Mouse (Mus musculus) adrenal gland, postnatal 25 days (tissue): Measurements from ENCODE around the gene A630001G21Rik. TPM values are rescaled to one million over a fixed set of nuclear protein-coding genes. Genes with fewer than 3 reads are reported as not detected.

ENCODE experiments used
- DNase-seq: peaks from one replicate; pipeline ENCODE4 v3.0.0; 2021; ENCODE audit warnings: mixed read lengths
- total RNA-seq: library from RNA; stranded (reverse); gene quantifications from 2 replicates; pipeline ENCODE4 v1.2.3, GENCODE M21; 2021

The A630001G21Rik gene
- total RNA-seq, 1 experiment from 2014 or later, result 0.58 TPM

DNA sequence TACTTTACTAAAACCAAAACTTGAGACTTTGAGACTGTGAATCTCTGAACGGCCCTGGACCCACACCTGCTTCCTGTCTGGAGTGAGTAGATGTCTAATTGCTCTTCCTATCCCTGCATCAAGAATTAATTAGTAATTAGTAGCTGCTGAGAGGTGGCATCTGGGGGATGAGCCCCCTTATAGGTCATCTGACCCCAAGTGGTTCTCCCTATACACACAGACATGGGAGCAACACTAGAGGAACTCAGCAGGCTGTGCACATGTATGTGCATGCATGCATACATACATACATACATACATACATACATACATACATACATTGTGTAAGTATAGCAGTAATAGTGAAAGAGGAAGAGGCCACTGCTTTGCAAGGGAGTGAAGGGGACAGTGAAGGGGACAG is 43.9 kb downstream of the A630001G21Rik start:
- no peak for DNase-seq

DNA sequence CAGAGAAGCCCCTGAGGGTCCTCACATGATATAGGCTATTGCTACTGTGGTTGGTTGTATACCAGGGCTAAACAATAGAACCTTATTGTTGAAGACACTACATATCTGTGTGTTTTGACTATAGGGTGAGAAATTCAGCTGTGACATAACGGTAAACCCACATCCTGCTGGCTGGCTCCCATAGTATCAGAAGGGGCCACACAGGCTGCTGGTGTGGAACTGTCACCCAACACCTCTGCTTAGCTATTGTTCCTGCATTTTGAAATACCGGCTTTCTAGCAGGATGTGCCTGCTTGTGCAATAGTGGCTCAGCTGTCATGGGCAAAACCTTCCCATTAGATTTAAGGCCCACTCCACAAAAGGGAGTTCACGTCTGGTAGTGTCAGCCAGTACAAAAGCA is 45.9 kb downstream of the A630001G21Rik start:
- DNase-seq, result no peak

DNA sequence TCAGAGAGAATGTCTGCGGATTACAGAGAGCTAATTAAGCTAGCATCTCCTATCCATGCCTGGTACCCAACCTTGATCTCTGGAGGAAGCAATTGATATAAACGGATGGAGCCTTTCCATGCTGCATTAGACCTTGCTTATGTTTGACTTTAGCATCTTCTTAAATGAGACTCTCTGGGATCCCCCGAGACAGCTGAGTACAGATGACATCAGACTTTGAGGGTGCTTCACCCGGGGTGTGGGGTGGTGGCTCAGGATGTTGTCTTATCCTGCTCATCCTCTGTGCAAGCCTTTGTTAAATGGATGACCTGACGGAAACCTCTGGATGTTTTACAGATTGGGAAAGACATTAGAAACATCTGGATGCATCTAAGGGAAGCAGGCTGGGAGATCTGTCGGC is 48.0 kb downstream of the A630001G21Rik start:
- DNase-seq, result no peak

DNA sequence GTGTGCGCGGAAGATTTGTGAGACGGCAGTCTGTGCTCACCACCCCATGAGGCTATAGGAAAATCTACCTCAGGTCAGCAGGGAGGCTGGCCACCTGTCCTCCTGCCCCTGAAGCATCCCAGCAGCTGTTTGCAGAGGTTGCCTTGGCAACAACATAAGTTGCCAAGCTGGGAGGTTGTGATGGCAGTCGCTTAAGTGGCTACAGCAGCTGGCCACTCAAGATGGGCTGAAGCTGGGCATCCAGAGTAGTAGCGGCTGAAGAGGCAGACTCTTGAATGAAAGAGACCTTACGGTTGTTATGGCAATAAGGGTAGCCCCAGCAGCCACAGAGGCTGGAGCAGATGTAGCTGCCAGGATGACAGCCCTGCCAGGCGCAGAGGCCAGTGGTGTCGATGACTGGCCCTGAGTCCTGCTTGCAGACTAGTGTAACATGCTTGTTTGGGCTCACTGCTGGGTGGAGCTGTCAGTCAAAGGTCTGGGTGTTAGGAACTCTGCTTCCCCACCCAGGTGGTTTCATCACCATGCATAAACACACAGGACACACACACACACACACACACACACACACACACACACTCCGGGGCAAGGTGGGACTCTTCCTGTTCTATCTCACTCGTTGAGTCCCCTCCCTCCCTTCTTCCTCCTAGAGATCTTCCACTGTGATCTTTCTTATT is 58.1 kb downstream of the A630001G21Rik start:
- DNase-seq, result no peak

DNA sequence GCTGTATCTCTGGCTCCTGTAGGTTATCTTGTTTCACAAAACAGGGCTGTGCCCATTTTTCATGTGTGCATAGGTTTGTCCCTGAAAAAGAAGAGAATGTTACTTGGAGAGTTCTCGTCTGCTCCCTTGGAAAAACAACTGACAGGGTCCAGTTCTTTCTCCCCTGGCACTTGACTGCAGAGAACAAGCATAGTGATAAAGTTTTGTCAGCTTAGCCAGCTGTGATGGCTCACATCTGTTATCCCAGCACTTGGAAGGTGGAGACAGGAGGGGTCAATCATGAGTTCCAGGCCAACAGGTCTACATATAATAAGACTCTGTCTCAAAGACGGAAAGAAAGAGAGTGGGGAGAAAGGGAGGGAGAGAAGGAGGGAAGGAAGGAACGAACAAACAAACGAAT is 59.4 kb downstream of the A630001G21Rik start:
- no peak for DNase-seq

DNA sequence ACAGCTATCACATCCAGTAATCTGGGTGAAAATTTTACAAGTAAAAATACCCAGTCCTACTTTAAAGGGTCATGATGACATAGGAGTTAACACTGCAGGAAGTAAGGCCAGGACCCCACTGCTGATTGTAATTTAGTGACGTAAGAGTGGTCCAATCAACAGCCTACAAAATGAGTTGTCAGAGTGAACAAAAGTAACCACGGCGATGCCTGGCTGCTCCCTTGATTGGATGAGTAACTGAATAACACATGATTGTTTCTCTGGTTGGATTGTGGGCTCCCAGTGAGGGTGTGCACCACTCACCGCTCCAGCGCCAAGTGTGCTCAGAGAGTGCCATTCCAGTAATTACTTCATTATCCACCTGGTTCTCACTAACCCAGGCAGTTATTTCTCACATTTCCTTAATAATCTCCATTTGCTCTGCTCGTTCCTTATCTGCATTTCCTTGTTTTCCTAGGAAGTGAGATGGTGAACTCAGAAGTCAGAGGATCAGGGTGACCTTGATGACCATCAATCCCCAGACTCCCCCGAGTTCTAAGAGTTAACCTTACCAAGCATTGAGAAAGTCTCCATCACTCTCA is 61.9 kb downstream of the A630001G21Rik start:
- DNase-seq, result no peak

DNA sequence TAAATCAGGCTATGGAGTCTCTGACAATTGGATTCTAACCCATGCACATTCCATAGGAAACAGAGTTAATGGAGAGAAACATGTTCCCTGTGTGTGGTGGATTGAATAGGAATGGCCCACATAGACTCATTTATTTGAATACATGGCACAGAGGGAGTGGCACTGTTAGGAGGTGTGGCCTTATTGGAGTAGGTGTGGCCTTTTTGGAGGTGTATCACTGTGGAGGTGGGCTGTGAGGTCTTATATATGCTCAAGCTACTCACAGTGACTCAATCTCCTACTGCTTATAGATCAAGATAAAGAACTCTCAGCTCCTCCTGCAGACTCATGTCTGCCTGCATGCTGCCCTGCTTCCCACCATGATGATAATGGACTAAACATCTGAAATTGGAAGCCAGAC is 63.9 kb downstream of the A630001G21Rik start:
- no peak for DNase-seq

DNA sequence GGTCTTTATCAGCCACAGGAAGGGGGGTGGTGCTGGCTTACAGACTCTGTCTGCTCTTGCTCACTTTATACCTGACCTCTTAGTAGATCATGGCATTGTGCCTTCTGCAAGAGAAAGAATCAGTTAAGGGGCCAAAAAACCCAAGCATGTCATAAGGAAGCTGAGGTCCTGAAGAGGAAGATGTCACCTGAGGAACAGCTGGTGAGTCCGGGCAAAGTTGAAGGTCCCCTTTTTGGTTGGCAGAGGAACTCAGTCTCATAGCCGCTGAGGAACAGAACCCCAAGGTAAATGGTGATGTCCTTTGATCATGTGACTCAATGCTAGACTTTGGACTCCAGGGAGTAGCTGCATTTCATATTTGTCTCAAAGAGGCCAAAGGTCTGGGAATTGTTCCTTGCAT is 71.7 kb downstream of the A630001G21Rik start:
- no peak for DNase-seq

DNA sequence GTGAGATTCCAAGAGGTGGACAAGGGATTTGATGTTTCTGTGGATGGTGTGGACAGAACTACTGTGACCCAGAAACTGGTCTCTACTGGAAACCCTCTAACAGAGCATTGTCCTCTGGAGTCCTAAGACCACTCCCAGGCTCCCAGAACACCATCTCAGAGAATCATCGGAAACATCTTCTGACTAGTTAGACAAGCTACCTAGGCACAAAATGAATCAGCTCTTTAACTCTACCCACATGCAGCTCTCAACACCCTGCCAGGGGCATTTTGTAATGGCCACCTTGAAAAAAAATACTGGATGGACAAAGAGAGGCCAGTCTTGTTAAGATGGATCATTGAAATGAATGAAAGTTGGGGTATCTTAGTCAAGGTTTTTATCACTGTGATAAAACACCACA is 72.9 kb downstream of the A630001G21Rik start:
- DNase-seq, result no peak

DNA sequence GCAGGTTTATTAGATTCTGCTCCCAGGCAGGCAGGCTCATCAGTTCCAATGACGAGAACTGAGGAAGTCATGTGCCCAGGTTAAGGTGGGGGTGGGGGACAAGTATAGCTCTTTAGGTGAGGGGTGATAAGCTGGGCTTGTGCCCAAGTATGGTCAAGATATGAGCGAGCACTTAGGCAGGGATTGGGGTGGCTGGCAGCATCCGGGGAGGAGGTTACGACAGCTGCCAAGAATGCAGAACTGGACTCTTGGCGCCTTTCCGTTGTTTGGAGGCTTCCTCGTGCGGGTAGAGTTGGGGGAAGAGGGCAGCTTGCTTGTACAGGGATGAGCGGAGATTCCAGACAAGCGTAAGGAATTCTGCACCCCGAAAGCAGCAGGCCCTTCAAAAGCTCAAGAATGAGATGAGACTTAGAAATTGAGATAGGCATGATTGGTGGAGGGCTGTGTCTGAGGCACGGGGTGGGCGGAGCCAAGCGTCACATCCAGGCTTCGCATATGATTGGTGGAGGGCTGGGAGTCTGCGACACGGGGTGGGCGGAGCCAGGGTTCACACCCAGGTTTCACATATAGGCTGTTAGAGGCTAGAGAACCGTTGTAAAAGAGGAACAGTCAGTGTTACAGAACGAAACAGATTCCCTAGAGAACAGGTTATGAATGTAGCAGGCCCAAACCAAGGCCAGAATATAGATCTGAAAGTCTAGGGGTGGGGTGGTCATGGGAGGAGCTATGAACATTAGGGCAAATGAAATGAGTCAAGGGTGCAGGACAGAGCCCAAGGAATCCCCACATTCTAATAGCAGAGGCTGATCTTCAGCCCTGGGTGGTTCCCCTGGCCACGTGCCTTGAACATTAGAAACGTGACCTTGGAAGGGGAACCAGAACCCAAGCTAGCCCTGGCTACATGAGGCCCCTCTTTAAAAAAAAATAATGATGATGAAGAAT is 74.9 kb downstream of the A630001G21Rik start:
- peak; percentile 64 for DNase-seq

DNA sequence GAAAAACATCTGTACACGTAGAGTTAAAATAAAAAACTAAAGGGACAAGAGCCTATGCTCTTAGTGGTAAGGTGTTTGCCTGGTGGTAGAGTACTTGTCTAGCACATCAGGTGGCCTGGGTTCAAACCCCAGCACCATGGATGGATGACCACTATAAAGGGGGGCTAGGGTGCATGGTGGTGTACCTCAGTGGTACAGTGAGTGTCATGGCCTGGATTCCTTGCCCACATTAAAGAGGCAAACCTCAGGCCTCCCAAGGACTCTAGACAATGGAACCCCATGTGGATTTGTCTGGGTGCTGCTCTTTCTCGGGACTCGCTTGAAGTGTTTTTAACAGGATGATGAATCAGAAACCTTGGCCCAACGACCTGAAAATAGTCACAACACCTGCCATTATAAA is 75.9 kb downstream of the A630001G21Rik start:
- no peak for DNase-seq

DNA sequence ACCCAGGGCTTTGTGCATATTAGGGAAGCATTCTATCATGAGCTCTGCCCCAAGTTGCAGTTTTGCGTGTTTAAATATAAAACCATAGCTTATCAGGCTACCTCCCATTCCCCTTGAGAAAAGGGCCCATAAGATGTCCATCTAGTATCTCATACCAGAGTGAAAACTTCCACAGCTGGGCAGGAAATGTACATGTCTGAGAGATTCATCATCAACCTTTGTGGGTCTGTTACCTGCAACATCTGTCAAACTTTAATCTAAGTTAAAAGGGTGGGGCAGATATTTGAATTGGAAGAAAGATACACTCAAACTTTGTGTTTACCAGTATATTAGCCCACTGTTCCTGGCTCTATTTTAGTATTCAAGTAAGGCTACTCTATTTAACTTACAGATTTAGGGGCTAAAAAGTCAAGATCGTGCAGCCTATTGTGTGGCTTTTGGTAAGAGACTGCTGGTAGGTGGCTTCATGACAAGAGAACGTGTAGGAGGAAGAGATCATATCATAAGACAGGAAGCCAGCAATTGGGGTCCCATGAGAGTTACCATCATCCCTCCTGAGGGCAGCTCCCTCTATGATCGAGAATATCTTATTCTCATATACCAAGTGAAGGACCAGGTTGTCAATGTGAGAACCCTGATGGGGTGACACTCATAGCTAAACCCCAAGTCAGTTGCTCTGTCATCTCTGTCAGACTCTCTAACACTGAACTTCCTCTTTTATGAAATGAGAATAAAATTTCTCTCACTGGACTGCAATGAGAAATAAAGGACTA is 80.5 kb downstream of the A630001G21Rik start:
- DNase-seq, result no peak

DNA sequence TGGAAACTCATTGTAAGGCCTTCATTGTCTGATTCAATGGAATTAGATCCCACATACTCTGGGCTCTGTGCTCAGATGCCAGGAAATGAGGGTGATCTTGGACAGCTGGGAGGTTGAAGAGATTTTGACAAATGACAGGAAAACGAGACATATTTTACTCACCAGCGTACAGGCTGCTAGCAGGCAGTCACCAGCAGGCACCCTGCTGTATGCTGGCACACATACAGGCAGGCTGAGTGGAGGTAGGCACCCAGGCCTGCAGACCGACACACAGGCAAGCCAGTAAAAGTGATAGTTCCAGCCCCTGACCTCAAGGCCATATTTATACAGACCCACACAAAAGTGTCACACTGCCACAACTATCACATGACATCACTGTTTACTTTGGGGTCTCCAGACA is 82.8 kb downstream of the A630001G21Rik start:
- no peak for DNase-seq

DNA sequence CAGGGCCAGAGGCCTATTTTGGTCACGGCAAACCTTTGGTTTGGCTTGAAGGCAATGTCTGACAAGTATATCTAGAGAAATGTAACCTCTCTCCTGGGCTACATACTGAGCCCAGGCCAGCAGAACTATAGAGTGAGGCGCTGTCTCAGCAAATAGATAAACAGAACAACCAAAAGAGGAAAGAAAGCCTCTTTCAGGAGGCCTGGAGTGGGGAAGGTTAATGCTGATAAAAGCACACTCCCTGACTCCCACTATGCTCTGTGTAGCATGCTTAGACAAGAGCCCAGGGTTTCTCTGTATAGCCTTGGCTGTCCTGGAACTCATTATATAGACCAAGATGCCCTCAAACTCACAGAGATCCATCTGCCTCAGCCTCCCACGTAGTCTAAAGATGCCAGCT is 85.2 kb downstream of the A630001G21Rik start:
- DNase-seq, result no peak

DNA sequence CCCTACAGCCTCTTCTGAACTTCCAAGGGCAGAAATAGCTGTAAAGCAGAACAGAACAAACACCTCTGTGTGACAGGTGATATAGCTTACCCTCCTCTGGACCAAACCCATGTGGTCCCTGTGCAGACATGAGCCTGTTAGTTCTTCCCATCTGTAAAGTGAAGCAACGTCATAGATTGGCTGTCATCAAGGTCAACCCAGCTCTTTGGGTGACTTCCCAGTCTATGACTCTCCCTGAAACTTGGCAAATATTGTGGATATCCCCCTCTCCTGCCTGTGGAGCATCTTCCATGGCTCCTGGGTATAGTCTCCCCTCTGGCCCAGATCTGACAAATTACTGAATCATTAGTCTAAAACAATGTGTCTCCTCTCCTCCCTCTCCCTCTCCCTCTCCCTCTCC is 86.2 kb downstream of the A630001G21Rik start:
- DNase-seq, result peak; percentile 17

DNA sequence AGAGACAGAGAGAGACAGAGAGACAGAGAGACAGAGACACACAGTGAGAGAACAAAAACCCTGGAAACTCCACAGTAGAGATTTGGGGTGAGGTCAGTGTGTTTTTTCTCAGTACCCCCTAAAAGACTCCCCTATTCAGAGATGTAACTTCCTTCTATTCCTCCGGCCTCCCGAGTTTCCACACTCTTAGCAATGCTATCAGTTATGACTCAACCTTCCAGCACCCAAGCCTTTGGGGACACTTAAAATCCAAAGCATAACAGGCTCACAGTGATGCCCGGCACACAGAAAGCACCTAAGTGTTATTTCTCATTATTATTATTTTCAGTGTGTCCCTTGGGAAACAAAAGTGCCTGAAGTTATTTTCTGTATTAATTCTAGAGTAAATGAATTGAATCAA is 87.9 kb downstream of the A630001G21Rik start:
- no peak for DNase-seq

DNA sequence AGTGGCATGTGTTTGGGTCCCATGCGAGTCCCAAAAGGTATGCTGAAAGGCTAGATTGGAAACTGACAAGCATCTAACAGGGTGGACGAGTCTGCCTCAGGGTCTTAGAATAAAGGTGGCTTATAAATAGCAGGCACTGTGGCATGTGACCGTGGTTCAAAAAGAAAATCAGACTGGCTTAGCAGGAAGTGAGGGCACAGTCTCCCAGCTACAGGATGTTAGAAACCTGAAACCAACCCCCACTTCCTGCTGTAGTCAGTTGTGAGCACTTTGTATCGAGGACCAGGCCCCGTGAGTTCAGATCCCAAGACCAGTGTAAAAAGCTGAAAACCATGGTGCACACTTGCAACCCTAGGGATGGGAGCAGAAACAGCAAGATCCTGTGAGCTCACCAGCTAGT is 91.1 kb downstream of the A630001G21Rik start:
- no peak for DNase-seq

DNA sequence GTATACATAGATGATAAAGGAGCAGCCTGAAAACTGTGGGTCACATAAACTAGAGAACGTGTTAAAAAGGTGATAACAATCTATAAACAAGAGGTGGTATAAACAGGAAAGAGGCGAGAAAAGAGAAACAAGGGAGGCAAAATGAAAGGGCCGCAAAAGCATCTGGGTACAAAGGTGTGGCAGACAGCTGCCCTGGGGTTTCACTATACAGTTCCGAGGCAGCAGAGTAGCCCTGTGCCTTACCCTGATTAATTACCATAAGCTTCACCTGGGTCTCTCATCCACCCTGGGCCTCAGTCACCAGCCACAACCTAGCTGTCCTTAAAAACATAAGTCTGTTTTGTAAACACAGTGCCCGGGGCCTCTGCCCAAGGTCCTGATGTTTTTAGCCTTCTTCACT is 91.8 kb downstream of the A630001G21Rik start:
- DNase-seq, result no peak

DNA sequence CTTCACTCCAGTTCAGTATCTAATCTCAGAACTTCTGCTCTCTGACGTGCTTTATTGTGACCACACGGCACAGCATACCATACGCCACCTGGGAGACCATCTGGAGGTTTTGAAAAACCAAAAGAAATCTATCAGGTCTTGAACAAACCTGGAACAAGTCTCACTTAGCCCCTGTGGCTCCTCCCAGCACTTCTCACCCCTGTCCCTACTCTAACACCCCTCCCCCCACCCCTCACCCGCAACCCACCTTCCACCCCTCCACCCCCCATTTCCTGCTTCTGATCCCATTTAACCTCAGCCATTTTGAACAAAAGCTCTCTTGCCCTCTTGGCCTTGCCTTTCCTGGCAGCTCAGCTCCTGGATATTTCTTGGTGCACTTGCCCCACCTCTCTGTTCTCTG is 98.2 kb downstream of the A630001G21Rik start:
- DNase-seq, result no peak
